Mouse (Mus musculus) liver, embryonic 14.5 days (tissue): ENCODE measurements around the gene Rras2. TPM values are rescaled to one million over a fixed set of nuclear protein-coding genes. Genes with fewer than 3 reads are reported as not detected.

ENCODE experiments used
- ATAC-seq: fragments of 200-750 bp; cut with Nextera tagmentation; 2 replicates; pipeline ENCODE4 v1.8.0; 2017; ENCODE audit warnings: moderate number of reproducible peaks, mild to moderate bottlenecking, moderate library complexity; ENCODE audit not compliant: insufficient read depth
- DNase-seq, 3 experiments: peaks; one replicate each; pipeline ENCODE4 v3.0.0-alpha.2; 2012 to 2013; ENCODE audit warnings: low read depth in 3 of 3, low spot score in 3 of 3
- H3K27ac ChIP-seq: fragments of 300-500 bp; sonication (generic); 2 replicates; pipeline ENCODE4 v1.5.1; 2014; ENCODE audit warnings: moderate library complexity, mild to moderate bottlenecking, control low read depth, inconsistent platforms
- H3K27me3 ChIP-seq: fragments of 300-500 bp; sonication (generic); 2 replicates; pipeline ENCODE4 v1.6.1; 2014; ENCODE audit warnings: mild to moderate bottlenecking, low read length, moderate library complexity; ENCODE audit not compliant: control insufficient read depth, insufficient read depth
- H3K36me3 ChIP-seq: fragments of 300-500 bp; sonication (generic); replicated peaks from 2 replicates; pipeline ENCODE4 v1.6.1; 2014; ENCODE audit warnings: low read depth; ENCODE audit not compliant: control insufficient read depth, insufficient read depth
- H3K4me1 ChIP-seq, 2 experiments: fragments of 200-500 bp in 1 of 2; fragments of 300-500 bp in 1 of 2; sonication (generic) in 1 of 2; replicated peaks; 2 replicates each; pipeline ENCODE4 v1.6.1; 2012 to 2014; ENCODE audit warnings: antibody characterized with exemption in 1 of 2, inconsistent platforms in 1 of 2, low read length in 1 of 2; ENCODE audit not compliant: control insufficient read depth in 2 of 2, insufficient read depth in 2 of 2
- H3K4me2 ChIP-seq: fragments of 300-500 bp; sonication (generic); 2 replicates; pipeline ENCODE4 v1.6.1; 2014; ENCODE audit warnings: low read depth, mild to moderate bottlenecking, control low read depth, moderate library complexity
- H3K4me3 ChIP-seq, 2 experiments: fragments of 200-500 bp in 1 of 2; fragments of 300-500 bp in 1 of 2; sonication (generic) in 1 of 2; 2 replicates each; pipeline ENCODE4 v1.5.1; 2012 to 2014; ENCODE audit warnings: low read depth in 2 of 2, low read length in 2 of 2, mild to moderate bottlenecking in 2 of 2, control low read depth in 1 of 2, inconsistent platforms in 1 of 2, moderate library complexity in 1 of 2; ENCODE audit not compliant: insufficient read depth in 1 of 2
- H3K9ac ChIP-seq: fragments of 300-500 bp; sonication (generic); replicated peaks from 2 replicates; pipeline ENCODE4 v1.6.1; 2014; ENCODE audit warnings: mild to moderate bottlenecking, control low read depth, moderate library complexity
- H3K9me3 ChIP-seq: fragments of 300-500 bp; sonication (generic); 2 replicates; pipeline ENCODE4 v1.6.1; 2016; ENCODE audit warnings: low read length, mixed read lengths; ENCODE audit not compliant: control insufficient read depth
- CTCF ChIP-seq: IDR thresholded peaks from 2 replicates; pipeline ENCODE4 v1.5.1; 2016; ENCODE audit warnings: antibody characterized with exemption, low read depth, control low read depth
- EP300 ChIP-seq: IDR thresholded peaks from 2 replicates; pipeline ENCODE4 v1.6.1; 2016; ENCODE audit warnings: antibody characterized with exemption, low read depth
- WGBS: fragments of 180-500 bp; shearing (Covaris S2); extraction: QIAGEN DNeasy Blood & Tissue Kit; methylation state at CpG from one replicate; pipeline ENCODE4 v1.1.7; 2014; ENCODE audit not compliant: insufficient replicate concordance; 5-methylcytosine and 5-hydroxymethylcytosine counted together
- polyA plus RNA-seq, 2 experiments: library from polyadenylated mRNA; depleted of rRNA in 1 of 2; stranded (reverse) in 1 of 2; unstranded in 1 of 2; fragments of >200 nt; fragmentation: Nextera tagmentation in 1 of 2; extraction: Ambion mirVana in 1 of 2; gene quantifications; 2 replicates each; pipeline versions ENCODE4 v1.2.1 to v1.2.3; 2012 to 2014

Gene Rras2
- polyA plus RNA-seq, 2 experiments, result 5.3 to 7.9 TPM

DNA sequence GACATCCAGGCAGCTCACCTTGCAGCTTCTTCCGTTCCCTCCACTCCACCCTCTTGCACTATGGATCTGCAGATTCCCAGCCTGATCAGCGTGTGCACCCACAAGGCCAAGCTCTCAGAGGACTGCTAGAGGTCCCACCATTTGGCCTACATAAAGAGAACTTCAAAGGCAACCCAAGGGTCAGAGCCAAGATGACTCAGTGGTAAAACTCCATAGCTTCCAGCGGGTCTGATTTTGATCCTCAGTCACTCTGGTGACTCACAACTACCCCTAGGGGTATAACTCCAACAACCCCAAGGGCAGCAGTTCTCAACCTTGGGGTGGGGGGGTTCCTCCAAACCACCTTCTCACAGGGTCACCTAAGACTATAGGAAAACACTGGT, 47.1 kb downstream of the Rras2 start:
- Histone ChIP-seq H3K27me3 (no peaks in the 10 kb centered on the region), H3K4me2 (no peak overlapping the region), H3K9ac (no peak overlapping the region), H3K4me3 (no peak overlapping the region), H3K4me1 (peaks cover 0 to 24% of the 10 kb centered on the region in 2 experiments; a peak in 2 of 4 replicates), H3K9me3 (no peaks in the 10 kb centered on the region), H3K36me3 (no peaks in the 10 kb centered on the region), H3K27ac (no peak overlapping the region)
- DNase-seq, result no peak
- 67% methylated on average over 3 of the region's 3 CpGs for whole genome bisulfite sequencing
- TF ChIP-seq CTCF (no peak), EP300 (no peak)
- no peak for ATAC-seq

DNA sequence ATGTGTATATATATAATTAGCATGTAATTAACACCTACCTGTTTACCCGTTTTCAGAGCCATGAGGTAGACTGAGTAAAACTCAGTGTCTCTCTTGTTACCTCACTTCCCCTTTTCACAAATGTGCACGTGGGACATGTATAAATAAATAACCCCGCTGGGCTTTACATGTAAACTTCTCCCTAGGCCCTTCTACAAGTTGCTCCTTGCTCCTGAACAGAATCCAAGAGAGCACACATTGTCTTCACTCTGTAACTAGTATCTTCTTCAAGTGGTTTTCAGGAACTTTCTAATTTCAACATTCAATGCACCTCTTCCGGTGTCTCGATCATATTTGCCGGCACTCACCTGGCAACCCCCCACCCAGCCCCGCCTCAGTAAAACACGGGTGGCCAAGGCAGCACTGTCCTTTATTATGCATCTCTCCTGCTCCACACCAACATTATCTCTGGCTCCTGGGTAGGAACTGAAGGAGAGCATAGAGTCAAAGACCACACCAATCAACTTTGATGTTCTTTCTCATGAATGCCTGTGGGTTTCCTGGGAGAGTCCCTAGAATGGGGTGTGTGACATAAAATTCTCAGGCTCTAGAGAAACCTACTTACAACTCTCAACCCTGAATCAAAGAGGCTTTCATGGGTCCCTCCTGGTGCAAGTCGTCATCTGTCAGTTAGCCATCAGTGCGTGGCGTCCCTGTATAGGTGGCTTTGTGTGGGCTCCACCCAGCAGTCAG, 47.7 kb downstream of the Rras2 start:
- DNase-seq, result no peak
- H3K4me3 ChIP-seq, result no peak overlapping the region
- no peak for TF ChIP-seq EP300
- no peak overlapping the region for H3K4me2 ChIP-seq
- no peaks in the 10 kb centered on the region for H3K9me3 ChIP-seq
- no peaks in the 10 kb centered on the region for H3K27me3 ChIP-seq
- 65% methylated on average over 11 of the region's 11 CpGs for WGBS
- H3K4me1 ChIP-seq, result peaks cover 0 to 22% of the 10 kb centered on the region in 2 experiments; a peak in 2 of 4 replicates
- no peak for ATAC-seq
- no peak overlapping the region for H3K27ac ChIP-seq
- H3K9ac ChIP-seq, result no peak overlapping the region
- H3K36me3 ChIP-seq, result no peaks in the 10 kb centered on the region

DNA sequence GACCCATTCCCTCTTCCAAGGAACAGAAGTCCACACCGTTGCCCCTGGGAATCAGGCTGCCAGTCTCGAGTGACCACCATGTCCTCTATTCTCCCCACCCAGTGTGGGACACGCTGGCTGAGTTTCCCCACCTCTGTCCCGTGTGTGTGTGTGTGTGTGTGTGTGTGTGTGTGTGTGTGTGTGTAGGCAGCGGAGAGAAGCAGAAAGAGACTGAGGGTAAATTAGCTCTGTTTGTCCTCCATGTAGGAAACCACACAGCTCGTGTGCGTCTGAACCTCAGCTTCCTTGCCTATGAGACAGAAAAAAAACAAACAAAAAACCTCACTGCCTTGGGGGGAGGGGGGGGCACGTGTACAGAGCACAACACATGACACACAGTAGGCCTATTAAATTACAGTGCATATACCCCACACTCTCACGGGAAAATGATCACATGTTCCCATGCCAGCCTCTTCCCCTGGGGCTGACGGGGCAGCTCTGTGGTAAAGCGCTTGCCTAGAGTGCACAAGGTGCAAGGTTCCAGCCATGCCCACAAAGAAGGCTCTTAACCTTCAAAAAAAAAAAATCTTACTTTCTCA, 48.5 kb downstream of the Rras2 start:
- H3K9ac ChIP-seq, result no peak overlapping the region
- no peak overlapping the region for H3K27ac ChIP-seq
- H3K27me3 ChIP-seq, result no peaks in the 10 kb centered on the region
- no peak overlapping the region for H3K4me2 ChIP-seq
- 61% methylated on average over 11 of the region's 11 CpGs for WGBS
- DNase-seq, result no peak
- H3K36me3 ChIP-seq, result no peaks in the 10 kb centered on the region
- ATAC-seq, result no peak
- H3K4me1 ChIP-seq, result peaks cover 0 to 21% of the 10 kb centered on the region in 2 experiments; a peak in 2 of 4 replicates
- TF ChIP-seq CTCF, result no peak
- no peak for TF ChIP-seq EP300
- no peak overlapping the region for H3K4me3 ChIP-seq
- H3K9me3 ChIP-seq, result no peaks in the 10 kb centered on the region

DNA sequence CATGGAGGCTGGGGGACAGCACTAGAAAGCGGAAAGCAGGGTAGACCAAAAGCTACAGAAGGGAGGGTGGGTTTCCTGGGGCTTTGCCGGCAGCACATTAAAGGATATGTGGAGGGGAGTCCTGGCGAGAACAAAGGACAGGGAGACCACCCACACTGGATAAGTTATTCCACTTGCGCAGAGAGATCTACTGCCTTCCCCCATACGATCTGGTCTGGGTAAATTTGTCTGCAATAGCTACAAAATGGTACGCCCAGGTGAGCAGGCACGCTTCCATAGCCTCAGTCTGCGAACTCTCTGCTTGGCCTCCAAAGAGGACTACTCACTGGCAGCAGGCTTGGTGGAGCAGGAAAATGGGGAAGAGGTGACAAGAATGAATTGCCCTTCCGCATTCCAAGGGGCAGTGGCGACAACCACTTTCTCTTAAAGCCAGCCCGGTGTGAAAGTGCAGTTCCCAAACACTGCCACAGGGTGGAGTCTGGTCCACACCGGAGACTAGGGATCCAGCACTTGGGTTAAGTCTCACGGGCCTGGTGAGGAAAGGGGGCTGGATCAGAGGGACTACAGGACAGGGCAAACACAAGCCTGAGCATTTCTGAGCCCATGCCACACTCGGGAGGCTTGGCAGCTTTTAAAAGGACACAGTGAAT, 50.9 kb downstream of the Rras2 start:
- Histone ChIP-seq H3K36me3 (no peaks in the 10 kb centered on the region), H3K27ac (no peak overlapping the region), H3K4me3 (peak overlapping the region in 1 of 2 experiments; percentile 61; a peak in 2 of 4 replicates), H3K4me1 (peaks cover 0 to 11% of the 10 kb centered on the region in 2 experiments; a peak in 2 of 4 replicates), H3K9me3 (no peaks in the 10 kb centered on the region), H3K27me3 (no peaks in the 10 kb centered on the region), H3K4me2 (peak overlapping the region; percentile 61), H3K9ac (peak overlapping the region; percentile 9; the same call in 1 of the 2 replicates)
- TF ChIP-seq EP300, result no peak
- peak; percentile 92 for TF ChIP-seq CTCF
- peak; percentile 62 for ATAC-seq
- WGBS, result 12% methylated on average over 14 of the region's 14 CpGs
- DNase-seq, result peak; percentile 49 to 58 (median 52)
